Mouse (Mus musculus): ENCODE results near the gene Arhgef10l. TPM values are rescaled to one million over a fixed set of nuclear protein-coding genes. Genes with fewer than 3 reads are reported as not detected.
A peak's percentile ranks its signal among the peaks of the same experiment; 100 is the strongest.

Arhgef10l gene
- under 1 TPM in 1 of 2 experiments, not detected in 1; 0.16 TPM for polyA plus RNA-seq (2017; shearing (Covaris generic))

- ATAC-seq, result no peak
These were observed at the start of gene Arhgef10l for GRCm38 (mm10) chr4:140665760-140666159. TSS of gene Arhgef10l (minus strand) at chr4:140666012.

- ATAC-seq, result no peak
These were observed 48.8 kb upstream of the Arhgef10l start for GRCm38 (mm10) chr4:140714586-140714985.

- peak; percentile 85 for ATAC-seq
These were observed 47.9 kb upstream of the Arhgef10l start for GRCm38 (mm10) chr4:140713480-140714365.

DNA sequence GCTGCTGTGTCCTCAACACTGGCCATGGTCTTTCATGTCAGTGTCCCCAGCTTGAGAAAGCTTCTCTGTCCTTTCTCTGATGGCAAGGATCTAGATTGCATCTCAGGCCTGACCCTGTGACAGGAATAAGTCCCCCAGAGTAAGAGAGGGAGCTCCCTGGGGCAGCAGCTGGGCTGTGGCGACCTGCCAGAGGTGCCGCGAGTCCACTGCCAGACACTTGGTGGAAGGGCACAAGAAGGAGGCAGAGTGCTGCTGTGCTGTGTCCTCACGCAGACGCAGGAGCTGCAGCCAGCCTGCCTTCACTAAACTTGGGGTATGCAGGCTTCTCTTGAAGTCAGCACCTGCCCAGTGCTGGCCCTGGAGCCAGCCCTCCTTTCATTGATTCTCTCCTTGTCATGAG is 45.5 kb upstream of the Arhgef10l start:
- no peak for ATAC-seq

DNA sequence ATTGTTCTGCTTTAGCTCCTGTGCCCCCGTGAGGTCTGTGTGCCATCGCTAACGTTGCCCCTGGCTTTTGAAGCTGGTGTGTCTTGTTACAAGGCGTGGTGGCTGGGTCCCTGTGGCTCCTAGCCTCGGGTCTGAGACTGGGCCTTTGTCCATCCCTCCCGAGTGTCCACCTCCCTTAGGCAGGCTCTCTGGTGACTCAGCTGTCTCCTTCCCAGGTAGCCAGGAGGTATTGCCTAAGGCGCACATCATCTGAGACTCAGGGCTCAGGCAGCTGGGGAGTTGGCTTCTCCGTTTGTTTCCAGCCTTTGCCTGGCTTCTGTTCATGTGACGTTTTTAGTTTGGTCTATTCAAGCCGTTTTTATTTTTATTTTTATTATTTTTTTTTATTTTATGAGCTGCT is 45.0 kb upstream of the Arhgef10l start:
- ATAC-seq, result no peak

DNA sequence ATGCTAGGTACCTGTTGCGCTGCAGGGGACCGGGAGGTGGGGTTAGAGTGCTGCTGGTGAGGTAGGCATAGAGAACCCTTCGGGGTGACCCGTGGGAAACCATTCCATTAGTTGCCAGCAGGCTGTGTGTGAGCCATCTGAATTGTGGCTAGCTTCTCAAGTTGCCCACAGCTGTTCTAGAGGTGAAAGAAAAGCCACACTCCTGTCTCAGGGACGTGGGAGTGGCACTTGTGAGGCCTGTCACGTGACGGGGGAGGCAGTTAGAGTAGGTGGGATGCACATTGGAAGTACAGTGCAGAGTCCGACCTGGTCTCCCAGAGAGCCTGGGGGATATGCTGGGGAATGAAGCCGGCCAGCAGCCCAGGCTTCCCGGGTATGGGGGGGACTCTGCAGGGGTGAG is 43.8 kb upstream of the Arhgef10l start:
- ATAC-seq, result no peak

DNA sequence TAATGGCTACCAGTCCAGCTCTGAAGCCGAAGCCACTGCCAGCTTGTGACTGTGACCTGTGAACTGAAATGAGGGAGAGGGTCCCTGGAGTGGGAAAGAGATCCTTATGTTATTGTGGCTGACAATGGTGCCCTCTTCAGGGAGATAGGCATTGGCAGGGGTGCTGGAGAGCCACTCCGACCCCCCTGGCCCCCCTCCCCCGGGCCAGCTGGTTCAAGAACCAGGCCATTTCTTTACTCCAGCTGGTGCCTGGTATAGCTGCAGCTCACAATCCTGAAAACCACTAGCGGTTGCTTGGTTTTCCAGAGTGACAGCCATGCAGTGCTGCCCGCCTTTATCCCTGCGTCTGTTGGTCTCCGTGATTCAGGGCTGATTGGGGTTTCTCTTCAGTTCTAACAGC is 43.3 kb upstream of the Arhgef10l start:
- no peak for ATAC-seq

DNA sequence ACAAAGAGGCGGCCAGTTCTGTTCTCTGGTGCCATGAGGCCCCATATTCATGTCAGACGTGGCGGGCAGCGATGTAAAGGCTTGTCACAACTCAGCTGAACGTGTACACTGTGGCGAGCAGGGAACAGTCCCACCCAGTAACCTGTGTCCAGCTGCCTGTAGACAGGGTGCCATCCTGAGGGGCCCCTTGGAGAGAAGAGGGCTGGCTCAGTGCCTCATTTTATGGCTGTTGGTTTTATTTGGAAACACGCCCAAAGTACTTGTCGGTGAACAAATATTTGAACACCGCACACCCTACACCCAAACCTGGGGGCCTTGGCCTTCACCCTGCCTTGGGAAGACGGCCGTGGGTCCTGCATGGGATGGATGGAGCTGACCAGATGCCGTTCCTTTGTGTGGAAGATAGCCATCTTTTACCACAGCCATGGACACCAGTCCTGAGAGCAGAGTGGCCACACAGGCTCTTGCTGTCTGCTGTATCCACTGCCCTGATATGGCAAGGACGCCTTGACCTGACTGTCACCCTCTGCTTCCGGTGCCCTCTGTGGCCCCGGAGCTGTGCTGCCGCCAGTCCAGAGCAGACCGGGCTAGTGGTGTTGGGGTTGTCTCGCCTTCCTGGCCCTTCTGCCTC is 42.6 kb upstream of the Arhgef10l start:
- no peak for ATAC-seq

DNA sequence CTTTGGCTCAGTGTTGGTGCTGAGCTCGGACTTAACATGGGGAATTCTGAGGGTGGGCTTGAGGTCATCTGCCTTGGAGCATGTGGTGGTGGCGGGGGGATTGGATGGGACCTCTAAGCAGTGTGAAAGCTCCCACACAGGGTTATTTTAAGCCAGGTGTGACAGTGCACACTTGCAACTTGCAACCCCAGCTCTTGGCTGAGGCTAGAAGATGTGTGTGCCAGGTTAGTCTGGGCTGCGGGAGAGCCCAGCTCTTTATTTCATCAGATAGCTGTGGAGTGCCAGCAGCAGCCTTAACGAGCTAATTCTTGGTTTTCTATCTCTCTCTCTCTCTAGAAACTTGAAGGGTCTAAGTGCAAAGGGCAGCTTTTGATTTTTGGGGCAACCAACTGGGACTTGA is 41.8 kb upstream of the Arhgef10l start:
- no peak for ATAC-seq

DNA sequence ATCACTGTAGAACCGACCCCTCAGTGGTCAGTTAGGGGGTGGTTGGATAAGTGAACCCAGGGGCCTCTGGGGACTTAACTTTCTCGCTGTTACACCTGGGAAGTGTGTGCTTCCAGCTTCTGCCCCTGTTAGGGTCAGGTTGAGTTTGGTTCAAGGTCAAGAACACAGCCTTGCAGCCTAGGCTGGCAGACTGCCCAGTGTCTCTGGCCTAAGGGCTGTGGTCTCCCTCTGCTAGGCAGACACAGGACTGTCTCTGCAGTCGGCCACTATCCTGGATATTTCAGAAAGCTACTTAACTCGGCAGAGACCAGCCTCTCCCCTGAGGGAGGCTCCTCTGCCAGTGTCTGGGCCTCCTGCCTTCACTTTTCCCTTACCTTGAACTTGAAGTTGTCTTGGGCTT is 38.4 kb upstream of the Arhgef10l start:
- ATAC-seq, result no peak

DNA sequence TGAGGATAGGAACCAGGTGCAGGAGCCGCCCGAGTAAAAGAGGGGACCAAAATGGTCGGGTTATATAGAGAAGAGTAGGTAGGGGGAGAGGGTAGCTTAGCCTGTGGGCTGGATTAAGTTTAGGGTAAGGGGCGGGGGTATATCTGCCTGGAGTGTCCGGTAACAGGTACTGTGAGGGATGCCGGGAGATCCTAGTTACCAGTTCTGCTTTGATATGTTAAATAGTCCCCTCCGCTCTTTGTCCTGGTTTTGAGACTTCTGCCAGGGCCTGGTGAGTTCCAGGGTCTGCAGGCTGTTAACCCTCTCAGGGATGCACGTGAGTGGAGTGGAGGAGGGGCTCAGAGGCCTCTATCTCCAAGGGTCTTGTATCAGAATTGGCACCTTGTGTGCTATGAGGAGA is 37.8 kb upstream of the Arhgef10l start:
- ATAC-seq, result no peak

GRCm38 (mm10) chr4:140702611-140703327 is 37.0 kb upstream of the Arhgef10l start:
- ATAC-seq, result no peak

DNA sequence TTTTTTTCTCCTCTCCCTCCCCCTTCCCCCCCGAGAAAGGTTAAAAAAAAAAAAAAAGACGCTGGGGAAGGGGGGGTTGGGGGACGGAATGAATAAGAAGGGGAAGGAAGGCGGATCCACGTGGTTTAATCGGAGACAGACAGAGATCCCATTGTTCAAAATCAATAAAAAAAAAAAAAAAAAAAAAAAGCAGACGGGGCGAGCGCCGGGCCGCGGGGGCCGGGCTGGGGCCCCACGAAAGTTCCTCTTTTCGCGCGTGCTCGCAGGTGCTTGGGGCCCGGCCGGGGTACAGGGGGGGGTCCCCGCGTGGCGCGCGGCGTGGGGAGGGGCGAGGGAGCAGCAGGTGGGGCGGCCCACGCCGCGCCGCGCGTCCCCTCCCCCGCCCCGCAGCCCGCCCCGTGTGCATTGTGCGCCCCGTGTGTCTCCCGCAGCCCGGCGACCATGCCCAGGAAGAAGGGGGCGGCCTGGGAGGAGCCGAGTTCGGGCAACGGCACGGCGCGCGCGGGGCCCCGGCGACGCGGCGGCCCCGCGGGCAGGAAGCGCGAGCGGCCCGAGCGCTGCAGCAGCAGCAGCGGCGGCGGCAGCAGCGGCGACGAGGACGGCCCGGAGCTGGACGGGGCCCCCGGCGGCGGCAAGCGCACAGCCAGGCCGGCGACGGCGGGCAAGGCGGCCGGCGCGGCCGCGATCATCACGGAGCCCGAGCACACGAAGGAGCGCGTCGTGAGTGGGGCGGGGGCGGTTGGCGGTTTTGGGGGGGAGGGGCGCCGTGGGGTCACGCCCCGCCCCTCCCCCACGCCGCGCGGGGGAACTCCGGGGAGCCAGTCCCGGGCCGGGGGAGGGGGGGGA is 36.1 kb upstream of the Arhgef10l start:
- peak; percentile 9 for ATAC-seq

- peak; percentile 51 for ATAC-seq
These were observed 35.4 kb upstream of the Arhgef10l start for GRCm38 (mm10) chr4:140701049-140701715.

DNA sequence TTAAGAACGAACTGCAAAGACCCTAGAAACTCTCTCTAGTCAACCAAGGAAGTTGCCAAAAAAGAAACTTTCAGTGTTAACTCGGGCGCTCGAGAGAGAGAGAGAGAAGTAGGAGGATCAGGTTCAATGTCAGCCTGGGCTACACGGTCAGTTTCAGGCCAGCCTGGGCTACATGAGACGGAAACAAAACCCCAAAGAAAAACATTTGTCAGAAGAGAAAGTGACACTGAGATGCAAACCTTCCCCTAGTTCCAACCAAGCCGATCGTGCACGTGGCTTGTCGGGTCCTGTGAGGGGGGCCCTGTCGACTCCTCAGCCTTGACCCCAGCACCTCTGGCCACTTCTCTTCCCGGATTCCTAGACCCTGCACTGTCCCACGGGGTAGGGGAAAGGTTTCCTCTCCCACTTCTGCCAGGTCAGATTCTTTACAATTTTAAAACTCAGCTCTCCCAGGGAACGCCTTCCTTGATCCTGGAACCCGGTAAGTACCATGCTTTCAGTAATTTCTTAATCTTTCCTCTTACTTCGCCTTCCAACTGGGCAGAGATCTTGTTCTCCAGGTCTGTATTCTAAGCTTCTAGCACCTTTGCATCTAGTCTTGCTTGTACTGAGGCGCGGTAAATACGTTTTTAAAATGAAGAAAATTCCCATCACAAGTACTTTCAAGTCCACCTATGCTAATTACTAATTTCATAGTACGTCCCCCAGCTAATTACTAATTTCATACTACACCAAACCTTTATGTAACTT is 34.6 kb upstream of the Arhgef10l start, which contains the start of gene Rcc2:
Rcc2 (plus strand) TSS at position 273 of the 750 bp plus-strand sequence.
- peak; percentile 12 for ATAC-seq

DNA sequence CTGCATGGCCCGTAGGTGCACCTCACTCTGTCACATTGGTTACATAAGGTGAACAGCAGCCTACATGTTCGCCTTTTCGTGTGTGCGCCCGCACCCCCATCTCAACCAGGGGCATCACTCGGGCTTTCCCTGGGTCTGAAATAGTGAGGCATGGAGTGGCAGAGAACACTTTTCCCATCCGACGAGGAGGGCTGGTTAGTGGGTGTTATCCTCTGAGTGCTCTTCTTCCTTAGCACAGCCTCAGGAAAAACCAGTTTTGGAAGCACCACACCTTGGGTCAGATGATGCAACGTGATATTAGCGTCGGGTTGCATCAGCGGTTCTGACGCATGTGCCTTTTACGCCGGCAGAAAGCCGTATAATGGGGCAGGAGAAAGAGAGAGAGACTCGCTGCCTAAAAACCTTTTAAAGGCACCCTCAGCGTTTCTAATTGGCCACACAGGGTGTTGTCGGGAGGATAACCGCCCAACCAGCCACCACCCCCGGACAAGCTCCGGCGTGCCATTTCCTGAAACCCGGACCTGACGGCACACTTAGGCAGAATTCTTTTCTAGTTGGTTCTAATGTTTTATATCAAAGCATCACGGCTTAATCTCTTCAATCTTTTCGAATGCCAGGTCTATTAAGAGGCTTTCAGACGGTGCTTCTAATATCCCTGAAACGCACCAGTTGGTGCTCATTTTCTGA is 33.8 kb upstream of the Arhgef10l start:
- peak; percentile 78 for ATAC-seq

- ATAC-seq, result no peak
These were observed 30.1 kb upstream of the Arhgef10l start for GRCm38 (mm10) chr4:140695675-140696585.

DNA sequence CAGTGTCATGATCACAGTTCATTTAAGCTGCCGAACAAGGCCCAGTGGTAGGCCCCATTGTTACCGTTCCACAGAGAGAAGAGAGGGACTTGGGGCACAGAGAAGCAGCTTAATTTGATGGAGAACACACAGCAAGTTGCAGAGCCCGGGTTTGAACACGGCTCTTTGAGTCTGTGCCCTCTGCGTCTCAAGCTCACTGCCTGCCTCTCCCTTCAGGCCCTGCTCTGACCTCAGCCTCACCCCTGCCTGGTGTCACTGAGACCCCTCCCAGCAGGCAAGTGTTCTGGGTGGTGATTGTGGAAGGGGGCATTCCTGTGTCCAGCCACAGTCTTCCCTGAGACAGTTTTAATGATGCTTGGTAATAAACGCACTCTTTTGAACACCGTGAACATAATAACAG is 29.3 kb upstream of the Arhgef10l start:
- no peak for ATAC-seq

DNA sequence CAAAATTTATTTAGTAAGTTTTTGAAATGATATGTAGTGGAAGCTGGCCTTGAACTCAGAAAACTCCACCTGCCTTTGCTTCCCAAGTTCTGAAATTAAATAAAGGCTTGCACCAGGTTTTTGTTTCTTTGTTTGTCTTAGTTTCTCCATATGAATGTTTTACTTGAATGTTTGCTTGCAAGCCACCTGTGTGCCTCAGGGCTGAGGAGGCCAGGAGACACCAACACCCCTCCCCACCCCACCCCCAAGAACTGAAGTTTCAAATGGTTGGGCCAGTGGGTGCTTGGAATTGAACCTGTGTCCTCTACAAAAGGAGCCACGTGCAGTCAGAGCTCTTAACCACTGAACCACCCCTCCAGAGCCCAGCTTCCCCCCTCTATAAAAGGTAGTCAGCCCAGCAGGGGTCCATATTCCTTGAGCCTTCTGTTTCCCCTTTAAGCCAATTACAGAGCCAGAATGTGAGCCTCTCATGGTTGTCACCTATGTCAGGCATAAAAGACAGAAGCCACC is 28.8 kb upstream of the Arhgef10l start:
- no peak for ATAC-seq

All from CD4-positive, CD25-positive, alpha-beta regulatory T cell, adult 4 months (primary cell).